Mouse (Mus musculus) myocyte (in vitro differentiated cells): ENCODE data around the gene Arhgap10. TPM values are rescaled to one million over a fixed set of nuclear protein-coding genes. Genes with fewer than 3 reads are reported as not detected.

Experiments
- H3K27me3 ChIP-seq: one replicate; pipeline ENCODE4 v1.6.1; 2011; ENCODE audit not compliant: control insufficient read depth, insufficient read depth, insufficient read length
- H3K36me3 ChIP-seq: one replicate; pipeline ENCODE4 v1.6.1; 2011; ENCODE audit not compliant: control insufficient read depth, insufficient read depth
- H3K4me2 ChIP-seq: one replicate; pipeline ENCODE4 v1.6.1; 2011; ENCODE audit warnings: low read depth, control low read depth
- H3K4me3 ChIP-seq: one replicate; pipeline ENCODE4 v1.5.1; 2011; ENCODE audit warnings: mild to moderate bottlenecking, control low read depth, moderate library complexity
- H3K79me2 ChIP-seq: one replicate; pipeline ENCODE4 v1.6.1; 2011; ENCODE audit not compliant: control insufficient read depth, insufficient read depth
- H3ac ChIP-seq: one replicate; pipeline ENCODE4 v1.6.1; 2011; ENCODE audit not compliant: control insufficient read depth, insufficient read length
- CEBPB ChIP-seq: IDR thresholded peaks from 2 replicates; pipeline ENCODE4 v1.6.1; 2011; ENCODE audit warnings: mild to moderate bottlenecking, moderate library complexity; ENCODE audit not compliant: poor library complexity, insufficient read depth, severe bottlenecking
- E2F4 ChIP-seq: IDR thresholded peaks from one replicate; pipeline ENCODE4 v1.6.1; 2011; ENCODE audit warnings: mild to moderate bottlenecking, control low read depth, moderate library complexity; ENCODE audit not compliant: insufficient read depth
- MAX ChIP-seq: IDR thresholded peaks from one replicate; pipeline ENCODE4 v1.6.1; 2011; ENCODE audit warnings: low read depth, mild to moderate bottlenecking, control low read depth
- MYOD1 ChIP-seq, 3 experiments: IDR thresholded peaks; one replicate each; pipeline ENCODE4 v1.6.1; 2011; ENCODE audit warnings: control low read depth in 2 of 3, low read depth in 2 of 3, mild to moderate bottlenecking in 2 of 3, moderate library complexity in 1 of 3; ENCODE audit not compliant: insufficient read length in 2 of 3, control insufficient read depth in 1 of 3
- MYOG ChIP-seq, 3 experiments: IDR thresholded peaks; one replicate each; pipeline ENCODE4 v1.6.1; 2011; ENCODE audit warnings: control low read depth in 2 of 3, low read depth in 2 of 3, mild to moderate bottlenecking in 2 of 3; ENCODE audit not compliant: insufficient read length in 2 of 3, control insufficient read depth in 1 of 3, insufficient read depth in 1 of 3
- POLR2A ChIP-seq: IDR thresholded peaks from one replicate; pipeline ENCODE4 v1.6.1; 2011; ENCODE audit warnings: low read depth, mild to moderate bottlenecking, control low read depth, moderate library complexity; ENCODE audit not compliant: insufficient read length
- POLR2AphosphoS2 ChIP-seq: IDR thresholded peaks from one replicate; pipeline ENCODE4 v1.6.1; 2011; ENCODE audit warnings: low read depth, control low read depth; ENCODE audit not compliant: insufficient read length
- REST ChIP-seq: IDR thresholded peaks from one replicate; pipeline ENCODE4 v1.6.1; 2011; ENCODE audit warnings: mild to moderate bottlenecking, control low read depth, moderate library complexity; ENCODE audit not compliant: insufficient read depth, insufficient read length
- SRF ChIP-seq: IDR thresholded peaks from one replicate; pipeline ENCODE4 v1.6.1; 2011; ENCODE audit warnings: low read depth; ENCODE audit not compliant: control insufficient read depth, insufficient read length
- TCF12 ChIP-seq: IDR thresholded peaks from one replicate; pipeline ENCODE4 v1.6.1; 2011; ENCODE audit warnings: mild to moderate bottlenecking, control low read depth; ENCODE audit not compliant: poor library complexity, insufficient read depth, severe bottlenecking
- TCF3 ChIP-seq: IDR thresholded peaks from one replicate; pipeline ENCODE4 v1.6.1; 2011; ENCODE audit warnings: low read depth, control low read depth; ENCODE audit not compliant: insufficient read length
- USF1 ChIP-seq: IDR thresholded peaks from one replicate; pipeline ENCODE4 v1.6.1; 2011; ENCODE audit warnings: low read depth, mild to moderate bottlenecking, control low read depth, moderate library complexity
- polyA plus RNA-seq: library from polyadenylated mRNA; unstranded; fragments of >200 nt; fragmentation: generic; extraction: Trizol; gene quantifications from one replicate; pipeline ENCODE4 v1.2.1, GENCODE M21; 2012; ENCODE audit warnings: missing spikeins

Arhgap10 gene
- 18.1 TPM for polyA plus RNA-seq

DNA sequence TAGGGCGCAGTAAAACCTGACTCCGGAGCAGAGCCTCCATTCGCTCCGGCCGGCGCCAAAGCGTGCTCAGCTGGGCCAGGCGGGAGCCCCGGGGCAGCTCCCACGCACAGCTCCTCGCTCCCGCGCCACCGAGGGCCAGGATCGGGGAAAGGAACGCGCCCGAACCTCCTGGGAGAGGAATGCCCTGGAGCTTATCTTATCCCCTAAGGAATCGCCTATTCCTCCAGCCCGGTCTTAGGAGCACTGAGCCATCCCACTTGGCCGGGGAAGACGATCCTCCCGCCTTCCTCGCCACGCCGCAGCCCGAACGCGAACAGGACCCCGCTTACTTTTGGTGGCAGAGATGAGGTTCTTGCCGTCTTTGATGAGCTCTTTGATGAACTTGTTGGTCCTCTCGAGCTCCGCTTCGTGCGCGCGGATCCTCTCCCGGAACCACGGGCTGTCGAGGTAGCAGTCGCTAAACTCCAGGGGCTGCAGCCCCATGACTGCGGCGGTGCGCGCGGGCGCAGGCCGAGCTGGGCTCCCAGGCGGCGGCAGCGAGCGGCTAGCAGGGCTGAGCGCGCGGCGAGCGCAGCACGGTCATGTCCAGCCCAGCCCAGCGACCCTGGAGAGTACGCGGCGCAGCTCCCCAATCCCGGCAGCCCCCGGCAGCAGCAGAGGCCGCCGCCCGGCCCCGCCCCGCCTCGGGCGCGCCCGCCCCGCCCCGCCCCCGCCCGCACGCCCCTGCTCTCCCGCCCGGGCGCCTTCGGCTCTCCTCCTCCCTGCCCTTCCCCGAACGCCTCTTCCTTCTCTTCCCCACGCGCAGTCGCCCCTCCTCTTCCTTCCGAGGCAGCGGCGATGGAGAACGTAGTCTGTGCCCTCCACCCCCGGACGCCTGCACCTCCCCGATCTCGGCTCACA, at the start of gene Arhgap10:
Arhgap10 (minus strand) TSS at position 653 of the 900 bp plus-strand sequence.
- TF ChIP-seq TCF12 (no peak), POLR2AphosphoS2 (peak; percentile 92), TCF3 (no peak), MYOG (IDR thresholded peaks at IDR 0.05; ENCODE audit: control insufficient read depth in 1 of 3, insufficient read depth in 1 of 3, insufficient read length in 2 of 3, low read depth in 2 of 3) (peak in 1 of 3 experiments; percentile 16), REST (peak; percentile 47), USF1 (no peak), MYOD1 (IDR thresholded peaks at IDR 0.05; ENCODE audit: control insufficient read depth in 1 of 3, insufficient read length in 2 of 3, low read depth in 2 of 3) (peak in 1 of 3 experiments; percentile 22), POLR2A (peak; percentile 91), SRF (no peak), CEBPB (no peak), MAX (no peak), E2F4 (no peak)
- no peaks in the 10 kb centered on the region for H3K27me3 ChIP-seq
- H3K4me2 ChIP-seq: peak within 1 kb of the TSS; percentile 97
- peaks cover 59% of the 10 kb centered on the region for H3K79me2 ChIP-seq
- H3ac ChIP-seq: peak within 1 kb of the TSS; percentile 97
- no peaks in the 10 kb centered on the region for H3K36me3 ChIP-seq
- peak within 1 kb of the TSS; percentile 90 for H3K4me3 ChIP-seq

DNA sequence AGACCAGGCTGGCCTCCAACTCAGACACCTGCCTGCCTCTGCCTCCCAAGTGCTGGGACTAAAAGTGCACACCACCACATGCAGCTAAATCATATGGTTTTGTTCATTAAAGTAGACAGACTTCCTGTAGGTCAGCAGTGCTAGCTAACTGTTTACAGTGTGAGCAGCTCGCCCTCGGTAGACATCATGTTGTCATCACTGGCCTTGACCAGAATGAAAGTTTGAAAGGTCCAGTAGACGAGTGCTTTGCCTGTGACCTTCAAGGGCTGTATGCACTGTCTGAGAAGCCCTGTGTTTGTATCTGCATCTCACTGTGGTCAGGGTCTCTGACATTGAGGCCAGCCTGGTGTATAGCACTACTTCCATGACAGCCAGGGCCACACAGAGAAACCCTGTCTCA, 43.7 kb upstream of the Arhgap10 start:
- Histone ChIP-seq H3K4me2 (no peak overlapping the region), H3K79me2 (no peaks in the 10 kb centered on the region), H3K27me3 (no peaks in the 10 kb centered on the region), H3K4me3 (no peak overlapping the region), H3ac (no peak overlapping the region), H3K36me3 (peaks cover 30% of the 10 kb centered on the region)
- TF ChIP-seq CEBPB (no peak), USF1 (no peak), SRF (no peak), MAX (no peak), MYOG (IDR thresholded peaks at IDR 0.05; ENCODE audit: control insufficient read depth in 1 of 3, insufficient read depth in 1 of 3, insufficient read length in 2 of 3, low read depth in 2 of 3) (no peak), TCF12 (no peak), REST (no peak), POLR2AphosphoS2 (no peak), E2F4 (no peak)

DNA sequence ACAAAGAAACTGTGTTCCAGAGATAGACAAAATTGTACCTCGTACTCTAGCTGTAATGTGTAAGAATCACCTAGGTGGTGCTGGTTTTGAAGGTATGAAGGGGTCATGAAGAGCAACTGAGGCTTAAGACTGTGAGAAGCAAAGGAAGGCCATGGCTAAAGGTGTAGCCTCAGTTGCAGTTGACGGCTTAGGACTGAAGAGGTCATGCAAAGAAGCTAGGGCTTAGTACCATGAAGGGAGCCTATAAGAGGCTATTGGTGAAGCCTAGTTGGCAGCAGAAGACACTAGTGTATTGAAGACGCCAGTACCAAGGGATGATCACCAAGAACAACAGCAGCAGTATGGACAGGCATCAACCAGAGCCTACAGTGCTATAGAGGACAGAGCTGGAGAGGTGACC, 34.7 kb upstream of the Arhgap10 start:
- Histone ChIP-seq H3K4me2 (no peak overlapping the region), H3K4me3 (no peak overlapping the region), H3K36me3 (peaks cover 21% of the 10 kb centered on the region), H3K27me3 (no peaks in the 10 kb centered on the region), H3K79me2 (peaks cover 22% of the 10 kb centered on the region), H3ac (no peak overlapping the region)
- TF ChIP-seq USF1 (no peak), POLR2AphosphoS2 (no peak), MYOD1 (IDR thresholded peaks at IDR 0.05; ENCODE audit: control insufficient read depth in 1 of 3, insufficient read length in 2 of 3, low read depth in 2 of 3) (no peak), CEBPB (no peak), MAX (no peak), E2F4 (no peak), MYOG (IDR thresholded peaks at IDR 0.05; ENCODE audit: control insufficient read depth in 1 of 3, insufficient read depth in 1 of 3, insufficient read length in 2 of 3, low read depth in 2 of 3) (no peak), TCF3 (no peak), TCF12 (no peak), POLR2A (no peak), SRF (no peak), REST (no peak)

DNA sequence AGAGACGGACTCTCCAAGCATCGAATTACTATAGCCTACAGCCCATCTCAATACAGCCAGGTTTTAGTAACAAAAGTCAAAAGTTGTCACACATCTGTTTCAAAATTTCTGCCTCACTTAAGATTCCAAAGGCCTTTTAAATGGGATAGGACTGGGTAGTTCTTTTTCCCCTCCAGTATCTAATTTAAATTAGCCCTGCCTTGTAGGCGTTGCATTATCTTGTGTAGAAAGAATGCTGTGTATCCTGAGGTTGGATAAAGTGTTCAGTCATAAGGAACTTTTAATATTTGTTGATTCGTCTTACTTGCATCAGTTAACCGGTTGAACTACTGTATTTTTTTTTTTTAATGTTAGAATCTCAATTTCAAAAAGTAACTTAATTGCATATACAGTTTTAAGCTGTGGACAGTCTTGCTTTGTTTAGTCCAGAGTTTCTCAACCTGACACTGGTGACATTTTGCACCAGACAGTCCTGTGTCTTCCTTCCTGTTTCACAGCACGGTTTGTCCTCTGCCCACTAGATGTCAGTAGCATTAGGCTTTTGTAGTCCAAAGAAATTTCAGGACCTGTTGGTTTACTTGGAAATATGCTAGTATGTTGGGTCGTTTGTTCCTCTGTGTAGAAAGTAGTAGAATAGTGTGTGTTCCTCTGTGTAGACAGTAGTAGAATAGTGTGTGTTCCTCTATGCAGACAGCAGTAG, 32.3 kb upstream of the Arhgap10 start:
- no peak for TF ChIP-seq TCF3
- TF ChIP-seq SRF: no peak
- TF ChIP-seq CEBPB: no peak
- no peak for TF ChIP-seq MAX
- Histone ChIP-seq H3ac (peak overlapping the region; percentile 61), H3K36me3 (peaks cover 11% of the 10 kb centered on the region), H3K4me3 (peak overlapping the region; percentile 45), H3K4me2 (peak overlapping the region; percentile 84), H3K27me3 (no peaks in the 10 kb centered on the region), H3K79me2 (peaks cover 22% of the 10 kb centered on the region)
